Mouse (Mus musculus): Measurements from ENCODE around the gene Vmn1r132.
"Not testable (repeated sequence)": the region's sequence is repeated elsewhere in the genome, so short reads cannot be mapped to it uniquely, and the experiment has no call there.

Vmn1r132 gene

DNA sequence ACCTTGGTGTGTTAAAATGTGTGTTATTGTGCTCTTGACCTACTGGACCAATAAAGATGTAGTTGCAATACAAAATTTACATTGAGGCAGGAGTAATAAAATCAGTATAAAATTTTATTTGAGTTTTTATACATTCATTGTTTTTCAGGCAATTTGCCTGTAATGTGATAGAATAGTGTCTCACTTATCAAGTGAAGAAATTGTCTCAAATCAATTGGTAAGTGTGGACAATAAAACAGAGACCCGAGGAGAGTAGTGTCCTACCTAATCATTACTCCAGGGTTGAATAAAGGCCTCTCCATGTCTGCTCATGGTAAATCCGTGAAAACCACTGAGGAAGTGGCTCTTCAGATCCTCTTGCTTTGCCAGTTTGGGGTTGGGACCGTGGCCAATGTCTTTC, at the start of gene Vmn1r132:
Vmn1r132 (plus strand) TSS at position 301 of the 400 bp plus-strand sequence.
- DNase-seq: not testable (repeated sequence)
